Mouse (Mus musculus) MEL (cell line): ENCODE data around the gene Slc38a5. TPM values are rescaled to one million over a fixed set of nuclear protein-coding genes. Genes with fewer than 3 reads are reported as not detected.

ENCODE experiments used
- DNase-seq: peaks from one replicate; pipeline ENCODE4 v3.0.0; 2011; ENCODE audit warnings: low read depth, low spot score
- H3K27ac ChIP-seq: 2 replicates; pipeline ENCODE4 v1.5.1; 2012; ENCODE audit warnings: low read depth, mild to moderate bottlenecking, control low read depth, low read length, moderate library complexity; ENCODE audit not compliant: control insufficient read depth
- H3K27me3 ChIP-seq, 2 experiments: fragments of 150-350 bp in 1 of 2; sonication (generic) in 1 of 2; 2 replicates each; pipeline ENCODE4 v1.6.1; 2012; ENCODE audit warnings: low read length in 2 of 2, mild to moderate bottlenecking in 2 of 2, improper control_type of control experiment in 1 of 2, moderate library complexity in 1 of 2; ENCODE audit not compliant: insufficient read depth in 2 of 2, control insufficient read depth in 1 of 2
- H3K36me3 ChIP-seq, 2 experiments: 2 replicates each; pipeline ENCODE4 v1.6.1; 2012 to 2014; ENCODE audit warnings: low read length in 2 of 2, improper control_type of control experiment in 1 of 2, inconsistent platforms in 1 of 2, mild to moderate bottlenecking in 1 of 2; ENCODE audit not compliant: insufficient read depth in 2 of 2, control insufficient read depth in 1 of 2
- H3K4me1 ChIP-seq, 2 experiments: fragments of 150-350 bp in 1 of 2; sonication (generic) in 1 of 2; 2 replicates each; pipeline ENCODE4 v1.6.1; 2012; ENCODE audit warnings: low read length in 2 of 2, improper control_type of control experiment in 1 of 2, mild to moderate bottlenecking in 1 of 2; ENCODE audit not compliant: insufficient read depth in 2 of 2, control insufficient read depth in 1 of 2
- H3K4me3 ChIP-seq, 2 experiments: fragments of 150-350 bp in 1 of 2; sonication (generic) in 1 of 2; 2 replicates each; pipeline ENCODE4 v1.5.1; 2012; ENCODE audit warnings: low read depth in 2 of 2, low read length in 2 of 2, mild to moderate bottlenecking in 2 of 2, moderate library complexity in 2 of 2, control low read depth in 1 of 2, improper control_type of control experiment in 1 of 2; ENCODE audit not compliant: control insufficient read depth in 1 of 2, insufficient read depth in 1 of 2
- H3K79me2 ChIP-seq: 2 replicates; pipeline ENCODE4 v1.6.1; 2012; ENCODE audit warnings: mild to moderate bottlenecking, low read length, moderate library complexity; ENCODE audit not compliant: control insufficient read depth, poor library complexity, insufficient read depth
- H3K9ac ChIP-seq: 2 replicates; pipeline ENCODE4 v1.6.1; 2012; ENCODE audit warnings: low read depth, mild to moderate bottlenecking, control low read depth, low read length, moderate library complexity; ENCODE audit not compliant: control insufficient read depth, poor library complexity, severe bottlenecking
- H3K9me3 ChIP-seq: fragments of 150-350 bp; sonication (generic); replicated peaks from 2 replicates; pipeline ENCODE4 v1.6.1; 2012; ENCODE audit warnings: mild to moderate bottlenecking, low read length, improper control_type of control experiment, moderate library complexity; ENCODE audit not compliant: insufficient read depth
- BHLHE40 ChIP-seq: IDR thresholded peaks from 2 replicates; pipeline ENCODE4 v1.6.1; 2012; ENCODE audit warnings: low read depth, mild to moderate bottlenecking, inconsistent platforms, low read length, improper control_type of control experiment, borderline replicate concordance
- CHD1 ChIP-seq: IDR thresholded peaks from 2 replicates; pipeline ENCODE4 v1.6.1; 2012; ENCODE audit warnings: low read depth, mild to moderate bottlenecking, inconsistent platforms, low read length, improper control_type of control experiment
- CHD2 ChIP-seq: IDR thresholded peaks from 2 replicates; pipeline ENCODE4 v1.6.1; 2011; ENCODE audit warnings: low read length, improper control_type of control experiment
- CTCF ChIP-seq, 3 experiments: IDR thresholded peaks in 2 of 3; conservative IDR thresholded peaks in 1 of 3; 2 replicates each; pipeline ENCODE4 v1.5.1; 2011 to 2012; ENCODE audit warnings: low read length in 3 of 3, low read depth in 2 of 3, mild to moderate bottlenecking in 2 of 3, improper control_type of control experiment in 1 of 3, inconsistent platforms in 1 of 3, mixed read lengths in 1 of 3, moderate library complexity in 1 of 3; ENCODE audit not compliant: control insufficient read depth in 1 of 3, insufficient read depth in 1 of 3, poor library complexity in 1 of 3, severe bottlenecking in 1 of 3
- E2F4 ChIP-seq: IDR thresholded peaks from 2 replicates; pipeline ENCODE4 v1.6.1; 2011; ENCODE audit warnings: low read depth, low read length, improper control_type of control experiment, borderline replicate concordance
- ETS1 ChIP-seq: IDR thresholded peaks from 2 replicates; pipeline ENCODE4 v1.6.1; 2012; ENCODE audit warnings: low read depth, mild to moderate bottlenecking, inconsistent platforms, low read length, improper control_type of control experiment, moderate library complexity
- GABPA ChIP-seq: IDR thresholded peaks from 2 replicates; pipeline ENCODE4 v1.6.1; 2012; ENCODE audit warnings: low read depth, mild to moderate bottlenecking, inconsistent platforms, low read length, improper control_type of control experiment, moderate library complexity
- JUND ChIP-seq: IDR thresholded peaks from 2 replicates; pipeline ENCODE4 v1.6.1; 2011; ENCODE audit warnings: low read depth, mild to moderate bottlenecking, improper control_type of control experiment, low read length
- KAT2A ChIP-seq: conservative IDR thresholded peaks from 2 replicates; pipeline ENCODE4 v1.6.1; 2012; ENCODE audit warnings: low read depth, low read length, improper control_type of control experiment, inconsistent platforms
- MAFK ChIP-seq: IDR thresholded peaks from 2 replicates; pipeline ENCODE4 v1.6.1; 2011; ENCODE audit warnings: low read depth, mild to moderate bottlenecking, low read length, improper control_type of control experiment, borderline replicate concordance
- MEF2A ChIP-seq: IDR thresholded peaks from 2 replicates; pipeline ENCODE4 v1.6.1; 2014; ENCODE audit warnings: low read depth, mild to moderate bottlenecking, inconsistent platforms, low read length, improper control_type of control experiment; ENCODE audit not compliant: poor library complexity, insufficient replicate concordance, severe bottlenecking; ENCODE audit errors: extremely low read depth
- MYB ChIP-seq: IDR thresholded peaks from 2 replicates; pipeline ENCODE4 v1.6.1; 2011; ENCODE audit warnings: mild to moderate bottlenecking, low read depth, low read length, improper control_type of control experiment
- MYC ChIP-seq: IDR thresholded peaks from 2 replicates; pipeline ENCODE4 v1.6.1; 2011; ENCODE audit warnings: low read depth, mild to moderate bottlenecking, low read length, improper control_type of control experiment, moderate library complexity
- POLR2AphosphoS2 ChIP-seq: IDR thresholded peaks from 2 replicates; pipeline ENCODE4 v1.6.1; 2011; ENCODE audit warnings: low read length, improper control_type of control experiment
- POLR2AphosphoS5 ChIP-seq: IDR thresholded peaks from 2 replicates; pipeline ENCODE4 v1.6.1; 2012; ENCODE audit warnings: low read depth, borderline replicate concordance, mild to moderate bottlenecking, inconsistent platforms, low read length, moderate library complexity, mixed read lengths
- RAD21 ChIP-seq: IDR thresholded peaks from 2 replicates; pipeline ENCODE4 v1.6.1; 2011; ENCODE audit warnings: mild to moderate bottlenecking, low read depth, low read length, improper control_type of control experiment
- RCOR1 ChIP-seq: IDR thresholded peaks from 2 replicates; pipeline ENCODE4 v1.6.1; 2012; ENCODE audit warnings: low read depth, mild to moderate bottlenecking, inconsistent platforms, low read length, improper control_type of control experiment
- SMC3 ChIP-seq: IDR thresholded peaks from 2 replicates; pipeline ENCODE4 v1.6.1; 2011; ENCODE audit warnings: low read depth, low read length, improper control_type of control experiment
- TAL1 ChIP-seq: IDR thresholded peaks from 2 replicates; pipeline ENCODE4 v1.6.1; 2012; ENCODE audit warnings: mild to moderate bottlenecking, inconsistent platforms, low read length, moderate library complexity, mixed read lengths
- TCF12 ChIP-seq: IDR thresholded peaks from 2 replicates; pipeline ENCODE4 v1.6.1; 2014; ENCODE audit warnings: low read depth, mild to moderate bottlenecking, inconsistent platforms, low read length, improper control_type of control experiment, moderate library complexity
- UBTF ChIP-seq: IDR thresholded peaks from 2 replicates; pipeline ENCODE4 v1.6.1; 2012; ENCODE audit warnings: low read depth, mild to moderate bottlenecking, inconsistent platforms, low read length, improper control_type of control experiment, moderate library complexity, borderline replicate concordance; ENCODE audit not compliant: insufficient read depth
- ZC3H11A ChIP-seq: IDR thresholded peaks from 2 replicates; pipeline ENCODE4 v1.6.1; 2012; ENCODE audit warnings: low read depth, mild to moderate bottlenecking, inconsistent platforms, low read length, improper control_type of control experiment
- ZNF384 ChIP-seq: IDR thresholded peaks from 2 replicates; pipeline ENCODE4 v1.6.1; 2012; ENCODE audit warnings: low read depth, mild to moderate bottlenecking, inconsistent platforms, low read length, improper control_type of control experiment
- polyA plus RNA-seq, 2 experiments: library from polyadenylated mRNA; stranded (reverse) in 1 of 2; unstranded in 1 of 2; fragments of >175 nt in 1 of 2; fragments of >200 nt in 1 of 2; gene quantifications; 2 replicates each; pipeline versions ENCODE4 v1.2.1 to v1.2.4; 2012; ENCODE audit warnings: low replicate concordance in 2 of 2, low read depth in 1 of 2; ENCODE audit not compliant: insufficient read length in 2 of 2, insufficient read depth in 1 of 2, missing spikeins in 1 of 2
- total RNA-seq: library from RNA; depleted of rRNA; stranded (reverse); fragments of 300-350 nt; gene quantifications from 2 replicates; pipeline ENCODE4 v1.2.3, GENCODE M21; 2012

Gene Slc38a5
- total and polyA plus RNA-seq, 3 experiments = 100 to 146 TPM; not detected in 1

GRCm38 (mm10) chrX:8274056-8274455, 3.1 kb downstream of the Slc38a5 start:
- H3K27me3 ChIP-seq = no peaks in the 10 kb centered on the region
- H3K27ac ChIP-seq = no peak overlapping the region
- H3K4me1 ChIP-seq = peaks cover 2 to 8% of the 10 kb centered on the region in 2 experiments
- no peaks in the 10 kb centered on the region; the same call in 1 of the 2 replicates for H3K79me2 ChIP-seq
- peaks cover 0 to 6% of the 10 kb centered on the region in 2 experiments; a peak in 2 of 4 replicates for H3K36me3 ChIP-seq
- no peaks in the 10 kb centered on the region for H3K9me3 ChIP-seq
- no peak overlapping the region for H3K4me3 ChIP-seq
- H3K9ac ChIP-seq = no peak overlapping the region
- TF ChIP-seq SMC3 (no peak), CTCF (IDR thresholded peaks at IDR 0.05 in 2 of 3, conservative IDR thresholded peaks at IDR 0.05 in 1 of 3; ENCODE audit: control insufficient read depth in 1 of 3, insufficient read depth in 1 of 3, low read depth in 2 of 3, low read length in 3 of 3, poor library complexity in 1 of 3, severe bottlenecking in 1 of 3) (no peak), MEF2A (no peak), GABPA (no peak), E2F4 (no peak), RAD21 (no peak), CHD2 (no peak), POLR2AphosphoS5 (no peak), ZNF384 (no peak), CHD1 (no peak), TCF12 (no peak), ZC3H11A (no peak), MYC (no peak), POLR2AphosphoS2 (no peak), KAT2A (no peak), RCOR1 (no peak), TAL1 (no peak)
- DNase-seq = no peak

- peaks cover 0 to 3% of the 10 kb centered on the region in 2 experiments; a peak in 1 of 4 replicates for H3K4me1 ChIP-seq
- DNase-seq = no peak
- no peak overlapping the region for H3K9ac ChIP-seq
Observed at GRCm38 (mm10) chrX:8288621-8289020, 17.7 kb downstream of the Slc38a5 start.

More at GRCm38 (mm10) chrX:8288621-8289020, 17.7 kb downstream of the Slc38a5 start:
- TF ChIP-seq BHLHE40 (no peak), MAFK (no peak), MYB (no peak), JUND (no peak), RCOR1 (no peak), CHD2 (no peak), CHD1 (no peak), ETS1 (no peak), TAL1 (no peak), UBTF (no peak)
- no peak overlapping the region for H3K4me3 ChIP-seq
- H3K36me3 ChIP-seq = no peaks in the 10 kb centered on the region; a peak in 1 of 4 replicates
- H3K79me2 ChIP-seq = no peaks in the 10 kb centered on the region
- no peak overlapping the region for H3K27ac ChIP-seq
- no peaks in the 10 kb centered on the region for H3K27me3 ChIP-seq
- H3K9me3 ChIP-seq = no peaks in the 10 kb centered on the region
